Mouse (Mus musculus) layer of hippocampus, adult 18-20 months (tissue): ENCODE data around the gene Gm44511. TPM values are rescaled to one million over a fixed set of nuclear protein-coding genes. Genes with fewer than 3 reads are reported as not detected.

Experiments
- DNase-seq, 2 experiments: peaks; one replicate each; pipeline ENCODE4 v3.0.0; 2022; ENCODE audit warnings: low spot score in 2 of 2
- long read RNA-seq: library from polyadenylated mRNA; stranded (forward); transcript quantifications from one replicate; pipeline ENCODE4 v2.0.0, GENCODE M21; 2021
- total RNA-seq, 2 experiments: library from RNA; stranded (reverse); gene quantifications; 2 replicates each; pipeline ENCODE4 v1.2.3; 2021

Gm44511 gene
- total RNA-seq, result not detected
- long read RNA-seq, partial matches to known transcripts, result 0 of 48 reads
- long read RNA-seq, other reads (novel, unspliced or antisense), result 48 of 48 reads

DNA sequence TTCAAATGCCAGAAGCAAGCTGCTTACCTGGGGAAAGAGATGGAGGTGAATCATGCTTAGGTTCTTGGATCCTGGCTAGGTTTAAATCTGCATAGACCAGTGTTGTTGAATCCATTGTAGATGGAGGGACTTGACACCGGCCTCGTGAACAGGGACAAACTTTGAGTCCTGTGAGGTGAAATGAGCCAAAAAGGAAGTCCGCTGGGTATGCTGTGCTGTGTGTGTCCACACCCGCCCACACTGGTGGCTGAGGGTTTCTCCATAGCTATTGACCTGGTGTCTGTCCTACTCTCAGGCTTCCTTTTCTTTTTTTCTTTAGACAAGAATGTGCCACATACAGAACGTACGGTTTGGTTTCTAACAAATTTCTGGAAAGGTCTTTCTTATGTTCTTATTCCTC lies at the start of gene Gm44511, which contains the start of gene Klrb1b:
TSS of gene Gm44511 (minus strand) at position 184 of the 400 bp plus-strand sequence.
TSS of gene Klrb1b (minus strand) at position 200 of the 400 bp plus-strand sequence.
- no peak for DNase-seq

GRCm38 (mm10) chr6:128871910-128872610 lies 45.9 kb upstream of the Gm44511 start:
- no peak for DNase-seq

- DNase-seq, result no peak
Observed at GRCm38 (mm10) chr6:128868861-128869260, 42.7 kb upstream of the Gm44511 start.

DNA sequence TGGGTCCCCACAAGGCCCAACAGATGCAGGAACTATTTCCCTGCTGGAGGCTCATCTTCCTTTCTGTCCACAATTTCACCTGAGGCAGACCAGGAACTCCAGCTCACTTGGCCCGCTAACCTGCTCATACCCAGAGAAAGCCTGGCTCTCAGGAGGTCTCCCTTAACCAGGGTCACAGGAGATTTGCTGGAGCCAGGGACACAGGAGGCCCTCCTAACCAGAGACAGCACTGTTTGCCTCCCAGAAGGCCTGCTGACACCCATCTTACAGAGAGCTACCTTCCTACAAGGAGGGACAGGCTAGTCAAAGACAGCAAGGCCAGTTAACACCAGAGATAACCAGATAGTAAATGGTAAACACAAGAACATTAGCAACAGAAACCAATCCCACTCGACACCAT lies 31.9 kb upstream of the Gm44511 start:
- no peak for DNase-seq

- peak in 1 of 2 experiments; percentile 59 for DNase-seq
Observed at GRCm38 (mm10) chr6:128856250-128856649, 30.1 kb upstream of the Gm44511 start.

- no peak for DNase-seq
Observed at GRCm38 (mm10) chr6:128855477-128855876, 29.4 kb upstream of the Gm44511 start.

- DNase-seq, result no peak
Observed at GRCm38 (mm10) chr6:128854895-128855294, 28.8 kb upstream of the Gm44511 start.

DNA sequence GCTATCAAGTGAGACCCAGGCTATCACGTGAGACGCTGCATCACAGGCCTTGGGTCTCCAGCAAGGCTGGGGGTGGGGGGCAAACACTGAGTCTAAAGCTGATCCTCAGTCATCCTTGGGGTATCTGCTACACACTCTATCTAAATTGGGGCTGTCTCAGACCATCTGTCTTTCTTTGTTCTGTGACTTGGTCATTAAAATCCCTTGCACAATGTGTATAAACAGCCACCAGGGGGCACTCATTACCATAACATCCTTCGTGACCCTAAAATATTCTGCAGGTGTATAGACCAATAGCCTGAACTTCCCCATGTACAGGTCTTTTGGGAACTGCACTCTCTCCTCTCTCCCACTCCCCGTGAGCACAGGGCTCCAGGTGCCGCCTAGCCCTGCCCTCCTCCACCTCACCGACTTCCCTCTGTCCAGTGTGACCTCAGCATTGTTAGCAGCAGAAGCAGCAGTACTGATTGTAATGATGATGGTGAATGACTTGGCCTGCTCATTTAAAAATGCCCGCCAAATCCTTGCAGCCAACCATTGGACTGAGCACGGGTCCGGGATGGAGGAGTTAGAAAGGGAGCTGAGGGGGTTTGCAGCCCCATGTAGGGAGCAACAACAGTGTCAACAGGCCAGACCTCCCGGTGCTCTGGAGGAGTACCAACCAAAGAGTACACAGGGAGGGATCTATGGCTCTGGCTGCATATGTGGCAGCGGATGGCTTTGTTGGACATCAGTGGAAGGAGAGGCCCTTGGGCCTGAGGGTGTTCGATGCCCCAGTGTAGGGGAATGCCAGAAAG lies 28.1 kb upstream of the Gm44511 start:
- peak in 1 of 2 experiments; percentile 80 for DNase-seq

DNA sequence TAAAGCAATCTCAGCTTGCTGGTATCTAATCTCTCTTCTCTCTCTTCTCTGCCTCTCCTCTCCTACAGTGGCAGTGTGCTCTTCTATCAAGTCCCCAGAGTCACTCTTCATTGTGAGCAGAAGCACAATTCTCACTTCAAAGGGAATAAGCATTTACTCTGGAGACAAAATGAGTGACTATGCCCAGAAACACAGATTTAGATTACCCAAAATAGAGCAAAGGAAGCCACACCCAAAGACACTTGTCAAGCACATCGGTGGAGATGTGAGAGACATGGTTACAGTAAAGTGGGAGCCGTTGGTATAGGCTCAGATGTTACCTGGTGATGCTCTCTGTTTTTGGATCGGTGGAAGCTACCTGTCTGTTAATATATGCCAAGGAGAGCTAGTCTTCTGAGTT lies 26.7 kb upstream of the Gm44511 start:
- no peak for DNase-seq

GRCm38 (mm10) chr6:128851151-128851550 lies 25.0 kb upstream of the Gm44511 start:
- no peak for DNase-seq

DNA sequence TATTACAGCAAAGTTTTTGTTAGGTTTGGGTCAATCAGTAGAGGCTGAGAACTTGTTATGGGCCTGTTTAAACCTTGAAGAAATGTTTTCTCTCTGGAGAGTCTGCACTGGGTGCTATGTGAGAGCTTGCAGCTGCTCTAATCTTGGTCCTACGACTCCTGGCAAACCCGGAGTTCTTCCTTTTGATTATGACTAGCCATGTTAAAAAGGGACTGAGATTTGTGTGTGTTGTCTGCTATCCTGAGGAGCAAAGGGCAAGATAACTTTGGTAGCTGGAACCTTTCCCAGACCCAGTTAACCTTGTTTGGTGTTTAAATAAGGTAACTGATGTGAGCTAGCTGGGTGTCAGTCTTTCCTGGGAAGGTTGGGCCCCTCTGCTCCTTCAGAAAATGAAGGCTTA lies 24.6 kb upstream of the Gm44511 start:
- DNase-seq, result no peak

GRCm38 (mm10) chr6:128849902-128850301 lies 23.8 kb upstream of the Gm44511 start:
- peak in 1 of 2 experiments; percentile 62 for DNase-seq

DNA sequence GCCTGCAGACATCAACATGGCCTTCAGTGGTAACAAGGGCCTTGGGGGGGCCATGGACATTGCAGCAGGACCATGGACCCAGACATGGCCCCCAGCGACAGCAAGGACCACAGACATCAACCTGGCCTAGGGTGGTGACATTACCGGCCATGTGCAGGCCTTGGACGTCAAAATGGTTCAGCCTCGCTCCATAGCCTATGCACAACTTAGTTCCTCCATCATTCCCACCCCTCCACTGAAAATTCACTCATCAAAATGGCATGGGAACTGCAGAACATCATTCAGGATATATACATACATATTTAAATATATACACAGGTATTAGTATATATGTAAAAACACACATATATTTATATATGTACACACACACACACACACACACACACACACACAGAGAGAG lies 21.3 kb upstream of the Gm44511 start:
- no peak for DNase-seq

GRCm38 (mm10) chr6:128845998-128846542 lies 20.0 kb upstream of the Gm44511 start:
- no peak for DNase-seq

DNA sequence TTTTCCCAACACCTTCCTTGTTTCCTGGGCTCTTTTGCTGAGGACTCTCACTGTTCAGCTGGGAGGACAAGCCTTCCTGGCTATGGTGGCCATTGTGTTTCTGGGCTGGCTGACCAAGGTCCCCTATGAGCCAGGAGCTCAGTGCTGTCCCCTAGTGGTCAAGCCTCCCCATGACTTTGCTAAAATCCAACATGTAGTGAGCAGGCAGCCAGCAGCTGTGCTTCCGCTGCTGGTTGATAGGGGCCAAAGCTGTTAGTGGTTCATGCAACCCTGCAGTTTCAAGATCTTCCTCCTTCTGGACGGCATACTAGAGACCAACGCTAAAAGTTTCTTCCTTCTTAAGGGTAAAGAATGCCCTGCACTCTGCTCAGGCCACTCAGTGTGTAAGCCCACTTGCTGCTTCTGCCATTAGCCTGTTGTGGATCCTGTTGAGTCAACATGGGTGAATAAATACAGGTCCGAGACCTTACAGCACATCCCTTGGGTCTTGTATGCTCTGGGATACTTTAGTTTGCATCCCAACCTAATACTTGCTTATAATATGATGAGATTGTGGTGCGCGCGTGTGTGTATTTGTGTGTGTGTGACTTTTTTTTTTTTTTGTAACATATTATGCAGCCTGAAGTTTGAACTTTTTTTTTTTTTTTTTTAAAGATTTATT lies 19.3 kb upstream of the Gm44511 start:
- DNase-seq, result peak; percentile 59 to 87

DNA sequence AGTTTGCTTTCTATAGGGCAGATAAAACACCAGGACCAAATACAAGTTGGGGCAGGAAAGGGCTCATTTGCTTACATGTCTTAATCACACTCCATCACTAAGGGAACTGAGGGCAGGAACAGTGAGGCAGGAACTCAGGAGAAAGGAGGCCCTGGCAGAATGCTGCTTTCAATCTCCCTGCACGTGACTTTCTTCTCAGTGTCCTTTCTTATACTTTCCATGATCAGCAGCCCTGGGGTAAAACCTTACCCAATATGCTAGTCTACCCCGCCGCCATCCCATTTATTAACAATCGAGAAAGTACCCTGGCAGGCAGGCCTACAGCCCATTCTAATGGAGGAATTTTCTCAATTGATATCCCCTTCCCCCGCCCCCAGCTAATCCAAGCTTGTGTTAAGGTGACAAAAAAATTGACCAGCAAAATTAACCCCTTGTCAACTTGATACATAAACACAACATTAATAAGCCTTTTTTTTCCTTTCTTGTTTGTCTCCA lies 18.5 kb upstream of the Gm44511 start:
- DNase-seq, result no peak

GRCm38 (mm10) chr6:128844131-128844530 lies 18.0 kb upstream of the Gm44511 start:
- DNase-seq, result no peak

GRCm38 (mm10) chr6:128843479-128843992 lies 17.4 kb upstream of the Gm44511 start:
- DNase-seq, result peak in 1 of 2 experiments; percentile 62

GRCm38 (mm10) chr6:128842945-128843478 lies 16.9 kb upstream of the Gm44511 start:
- DNase-seq, result peak; percentile 92 to 97

DNA sequence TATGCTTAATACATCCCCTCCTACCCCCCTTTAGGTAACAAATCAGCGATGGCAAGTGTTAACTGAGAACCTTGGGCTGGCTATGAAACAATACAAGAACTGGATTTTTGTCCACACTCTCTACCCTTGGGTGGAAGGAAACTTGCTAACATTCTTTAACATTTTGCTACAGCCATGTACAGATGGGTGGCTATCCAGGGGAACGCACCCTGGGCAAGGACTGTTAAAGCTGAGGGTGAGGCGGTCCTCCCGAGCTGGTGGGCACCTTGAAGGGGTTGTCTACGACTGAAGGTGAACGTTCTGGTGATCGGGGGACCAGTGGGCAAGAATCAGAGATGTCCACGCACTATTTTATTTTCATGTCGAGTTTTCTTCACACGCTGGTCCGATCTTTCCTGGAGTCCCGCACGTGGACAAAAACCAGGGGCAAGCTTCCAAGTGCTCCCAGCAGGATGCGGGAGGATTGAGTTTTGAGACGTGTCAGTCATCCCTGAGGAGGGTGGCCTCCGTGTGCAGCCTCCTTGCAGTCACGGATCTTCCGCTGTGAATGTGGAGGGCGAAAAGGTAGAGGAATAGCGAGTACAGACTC lies 16.3 kb upstream of the Gm44511 start:
- no peak for DNase-seq
